Mouse (Mus musculus) cerebellum, adult 9-11 months (tissue): ENCODE results near the gene Parg.
"Not testable (repeated sequence)": the region's sequence is repeated elsewhere in the genome, so short reads cannot be mapped to it uniquely, and the experiment has no call there.

ENCODE experiments used
- DNase-seq: peaks from one replicate; pipeline ENCODE4 v3.0.0; 2022

Parg gene

GRCm38 (mm10) chr14:32179393-32180195 lies 22.2 kb upstream of the Parg start:
- no peak for DNase-seq

- no peak for DNase-seq
Measured at GRCm38 (mm10) chr14:32180861-32181260, 20.9 kb upstream of the Parg start.

- DNase-seq, result no peak
Measured at GRCm38 (mm10) chr14:32183846-32184245, 17.9 kb upstream of the Parg start.

DNA sequence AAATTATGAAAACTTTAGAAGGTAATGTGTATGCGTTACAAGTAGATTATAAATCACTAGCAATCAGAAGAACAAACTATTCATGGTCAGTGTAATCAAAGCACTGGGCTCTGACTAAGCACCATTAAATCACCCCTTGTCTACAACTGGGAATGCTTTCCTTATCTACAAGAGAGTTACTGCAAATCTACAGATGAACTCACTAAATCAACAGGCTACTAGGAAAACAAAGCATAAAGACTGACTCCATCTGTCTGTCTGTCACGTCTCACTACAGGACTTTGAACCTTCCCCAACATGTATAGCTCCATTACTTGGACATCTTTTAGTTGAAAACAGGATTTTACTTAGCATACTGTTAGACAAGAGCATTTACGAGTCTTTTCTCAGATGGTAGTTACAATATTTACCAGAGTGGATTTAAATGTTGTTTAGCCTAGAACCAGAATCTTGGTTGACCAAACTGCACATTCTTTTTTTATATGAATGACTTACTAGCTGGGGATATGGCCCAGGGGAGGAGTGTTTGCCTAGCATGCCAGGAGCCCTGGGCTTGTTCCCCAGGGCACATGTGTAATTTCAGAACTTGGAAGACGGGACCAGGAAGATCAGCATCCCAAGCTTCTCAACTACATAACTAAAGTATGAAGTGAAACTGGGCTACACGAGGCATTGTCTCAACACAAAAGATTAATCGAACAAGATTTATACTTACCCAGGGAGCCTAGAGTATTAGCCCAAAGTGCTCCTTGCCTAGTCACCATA lies 10.9 kb upstream of the Parg start:
- DNase-seq, result no peak

DNA sequence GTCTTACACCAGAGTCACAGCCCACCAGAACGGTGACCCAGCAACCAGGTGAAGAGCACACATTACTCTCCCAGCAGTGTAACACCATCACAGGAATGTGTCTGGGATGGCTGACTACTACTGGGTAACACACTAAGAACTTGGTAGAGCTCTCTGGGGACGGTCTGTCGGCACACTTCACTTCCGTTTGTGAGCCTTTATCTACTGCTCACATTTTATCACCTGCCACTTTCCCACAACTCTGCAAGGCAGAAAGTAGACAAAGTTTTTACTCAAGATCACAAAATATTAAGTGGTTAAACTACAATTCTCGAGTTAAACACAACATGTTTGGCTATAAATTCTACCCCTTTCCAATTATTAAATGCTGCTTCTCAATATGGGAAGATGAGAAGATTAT lies 9.8 kb upstream of the Parg start:
- DNase-seq, result no peak

DNA sequence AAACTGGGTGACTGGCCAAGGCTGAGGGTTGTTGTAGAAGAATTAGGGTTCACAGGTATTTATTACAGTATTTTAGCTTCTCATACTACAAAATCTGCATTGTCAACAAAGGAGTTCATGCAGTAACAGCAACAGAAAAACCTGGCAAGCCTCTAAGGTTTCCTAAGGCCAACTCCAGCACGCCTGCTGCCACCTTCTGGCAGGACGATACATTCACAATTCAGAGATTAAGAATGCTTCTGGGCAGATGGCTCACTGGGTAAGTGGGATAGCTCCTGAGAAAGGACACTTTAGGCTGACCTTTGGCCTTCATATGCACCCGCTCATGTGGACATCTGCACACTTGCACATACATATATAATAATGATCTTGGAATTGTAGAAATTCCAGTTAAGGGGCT lies 9.3 kb upstream of the Parg start:
- peak; percentile 48 for DNase-seq

DNA sequence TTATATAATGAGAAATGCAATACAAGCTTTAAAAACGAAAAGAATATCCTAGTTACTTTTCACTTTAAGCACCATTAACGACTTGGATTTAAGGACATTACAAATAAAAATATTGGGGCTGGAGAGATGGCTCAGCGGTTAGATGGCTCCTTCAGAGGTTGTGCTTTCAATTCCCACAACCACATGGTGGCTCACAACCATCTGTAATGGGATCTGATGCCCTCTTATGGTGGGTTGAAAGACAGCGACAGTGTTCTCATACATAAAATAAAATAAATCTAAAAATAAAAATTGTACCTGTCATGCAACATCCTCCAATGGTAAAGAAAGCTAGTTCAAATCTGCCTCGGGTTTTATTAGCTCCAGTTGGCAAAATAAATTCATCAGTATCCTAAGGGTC lies 8.2 kb upstream of the Parg start:
- DNase-seq, result not testable (repeated sequence)

GRCm38 (mm10) chr14:32201354-32201753 lies 395 bp upstream of the Parg start:
- no peak for DNase-seq

- no peak for DNase-seq
Measured at GRCm38 (mm10) chr14:32226601-32227000, 24.9 kb downstream of the Parg start.

GRCm38 (mm10) chr14:32228996-32229395 lies 27.2 kb downstream of the Parg start:
- peak; percentile 6 for DNase-seq

- DNase-seq, result no peak
Measured at GRCm38 (mm10) chr14:32242401-32242800, 40.7 kb downstream of the Parg start.

DNA sequence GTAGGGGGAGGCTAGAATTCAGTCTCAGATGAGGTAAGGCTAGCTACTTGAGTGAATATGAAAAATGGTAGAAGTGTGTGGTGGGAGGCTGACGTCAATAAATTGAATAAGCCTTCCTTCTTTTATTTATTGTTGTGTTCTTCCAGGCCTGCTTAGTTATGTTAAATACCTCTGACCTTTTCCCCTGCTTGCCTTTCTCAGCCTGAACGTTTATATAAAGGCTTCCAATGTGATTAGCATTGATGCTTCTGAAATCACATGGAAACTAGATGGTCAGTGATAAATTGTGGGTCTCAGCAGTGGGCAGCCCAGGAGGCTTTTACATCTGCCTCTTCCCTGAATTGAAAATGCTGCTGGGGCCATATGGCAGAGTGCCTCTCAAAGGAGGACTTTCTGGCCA lies 44.3 kb downstream of the Parg start:
- no peak for DNase-seq

GRCm38 (mm10) chr14:32249616-32250015 lies 47.9 kb downstream of the Parg start:
- no peak for DNase-seq

DNA sequence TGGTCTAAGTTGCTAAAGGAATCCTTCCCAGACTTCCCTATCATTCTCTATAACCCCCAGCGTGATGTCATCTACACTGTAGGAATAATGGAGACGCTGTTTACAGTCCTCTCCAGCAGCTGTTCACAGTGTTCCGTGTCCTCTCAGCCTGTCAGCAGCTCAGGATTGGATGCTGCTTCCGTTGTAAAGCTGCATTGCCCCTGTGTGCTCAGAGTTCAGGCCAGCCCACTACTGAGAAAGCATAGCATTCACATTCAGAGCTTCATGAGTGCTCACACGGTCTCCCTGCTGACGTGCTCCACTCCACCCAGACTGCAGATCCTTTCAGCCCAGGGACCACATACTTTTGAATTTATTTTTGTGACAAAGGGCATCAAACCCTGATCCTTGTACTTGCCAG lies 59.1 kb downstream of the Parg start:
- DNase-seq, result no peak

GRCm38 (mm10) chr14:32261741-32262140 lies 60.0 kb downstream of the Parg start:
- DNase-seq, result no peak

- no peak for DNase-seq
Measured at GRCm38 (mm10) chr14:32268999-32269398, 67.2 kb downstream of the Parg start.

GRCm38 (mm10) chr14:32269589-32269988 lies 67.8 kb downstream of the Parg start:
- DNase-seq, result no peak

GRCm38 (mm10) chr14:32301622-32302021 lies 99.9 kb downstream of the Parg start:
- DNase-seq, result peak; percentile 57

DNA sequence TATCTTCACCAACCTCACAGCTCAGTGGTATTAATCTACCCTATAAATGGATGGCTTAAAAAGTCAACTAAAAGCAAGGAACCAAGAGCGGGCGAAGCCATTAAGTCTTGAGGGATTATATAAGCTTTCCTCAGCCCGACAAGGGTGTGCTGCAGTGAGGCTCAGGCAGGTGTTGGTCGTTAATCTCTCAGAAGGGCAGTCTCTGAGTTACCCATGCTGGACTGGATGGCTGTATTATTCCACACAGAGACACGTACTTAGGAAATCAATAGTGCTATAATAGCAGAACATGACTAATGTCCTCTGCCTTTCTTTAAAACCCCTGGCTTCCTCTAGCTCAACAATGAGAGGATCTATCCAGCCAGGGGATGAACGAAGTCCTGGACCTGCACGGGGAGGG lies 100.7 kb downstream of the Parg start:
- no peak for DNase-seq

GRCm38 (mm10) chr14:32304921-32305320 lies 103.2 kb downstream of the Parg start:
- no peak for DNase-seq

- peak; percentile 69 for DNase-seq
Measured at GRCm38 (mm10) chr14:32309876-32310275, 108.1 kb downstream of the Parg start.

DNA sequence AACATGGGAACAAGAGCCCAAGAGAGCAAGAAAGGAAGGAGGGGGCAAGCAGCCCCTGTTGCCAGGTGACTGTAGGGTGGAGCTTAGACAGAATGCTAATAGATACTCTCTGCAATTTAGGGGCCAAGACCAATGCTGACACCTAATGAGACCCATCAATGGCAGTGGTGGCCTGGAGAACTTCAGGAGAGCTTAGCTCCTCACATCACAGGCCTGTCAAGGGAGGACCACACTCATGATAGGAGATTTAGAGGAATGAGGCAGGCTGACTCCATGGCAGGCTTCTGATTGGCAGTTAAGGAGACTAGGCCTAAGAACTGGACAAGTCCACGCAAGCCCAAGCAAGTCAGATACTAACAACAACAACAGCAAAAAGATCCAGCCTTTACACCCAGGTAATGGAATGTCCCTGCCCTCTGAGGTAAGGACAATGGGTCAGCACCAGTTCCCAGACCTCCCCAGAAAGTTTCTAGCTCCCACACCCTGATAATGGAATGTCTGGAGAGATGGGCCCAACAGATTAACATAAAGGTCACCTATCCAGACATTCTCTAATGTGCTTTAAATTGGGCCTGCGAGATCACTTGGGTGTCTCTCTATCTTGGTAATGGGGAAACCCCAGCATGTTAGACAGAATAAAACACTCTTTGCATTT lies 109.8 kb downstream of the Parg start:
- no peak for DNase-seq

GRCm38 (mm10) chr14:32317822-32318221 lies 116.1 kb downstream of the Parg start:
- no peak for DNase-seq
